Mouse (Mus musculus): ENCODE measurements at regions not wholly inside any gene's neighbourhood (a gene's known extent, or its start where the extent isn't known, plus 50 kb on each side); places are given as distances from the start of the nearest gene placed in this dataset.
"Not testable (repeated sequence)": the region's sequence is repeated elsewhere in the genome, so short reads cannot be mapped to it uniquely, and the experiment has no call there.

DNA sequence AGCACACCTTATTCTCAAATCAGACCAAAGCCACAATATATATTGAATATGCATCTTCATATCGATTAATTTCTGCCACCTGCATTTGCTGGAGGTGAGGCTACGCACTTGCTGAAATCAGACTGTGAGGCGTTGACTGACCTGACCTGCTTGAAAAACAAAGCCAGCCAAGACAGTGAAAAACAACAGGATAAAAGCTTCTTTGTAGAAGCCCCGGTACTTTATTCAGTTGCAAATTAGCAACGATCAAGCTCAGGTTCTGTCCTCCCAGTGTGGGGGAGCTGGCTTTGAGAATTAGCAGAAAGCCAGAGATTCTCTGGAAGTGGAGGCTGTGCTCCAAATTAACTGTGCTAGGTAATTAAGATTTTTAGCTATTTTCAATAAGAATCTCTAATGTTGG is 100.6 kb downstream of the Vmn2r79 start:
- in situ Hi-C loops (cut with MboI; ENCODE audit: low pct_unique_long_range_greater_than_20kb): no loop called here
- TF ChIP-seq CTCF (IDR thresholded peaks at IDR 0.05): no peak
- ChIA-PET POLR2A (no interaction called here), CTCF (no interaction called here)
- ATAC-seq (no peak), DNase-seq (ENCODE audit: low read depth, low spot score) (no peak)
- H3K27me3 ChIP-seq: no peaks in the 10 kb centered on the region

DNA sequence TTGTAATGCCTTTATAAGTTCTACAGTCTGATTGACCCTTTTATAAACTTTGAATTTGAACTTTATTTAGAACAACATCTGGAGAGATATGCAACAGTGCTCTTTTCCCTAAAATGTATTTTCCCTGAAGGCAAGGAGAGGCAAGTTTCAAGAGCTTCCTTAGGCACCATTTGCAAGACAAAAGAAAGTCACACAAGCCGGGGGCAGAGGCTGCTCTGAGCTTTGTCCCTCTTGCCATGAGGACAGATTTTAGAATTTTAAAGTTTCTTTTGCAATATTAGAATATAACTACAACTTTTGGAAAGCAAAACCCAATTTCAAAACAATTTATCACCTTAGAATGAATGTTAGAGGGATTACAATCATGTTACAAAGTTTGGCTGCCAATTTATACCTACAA is 103.7 kb downstream of the Vmn2r79 start:
- ATAC-seq; in situ Hi-C loops (cut with MboI; ENCODE audit: low pct_unique_long_range_greater_than_20kb); POLR2A ChIA-PET; H3K27me3 ChIP-seq; DNase-seq (ENCODE audit: low read depth, low spot score); CTCF ChIA-PET: not testable (repeated sequence)

DNA sequence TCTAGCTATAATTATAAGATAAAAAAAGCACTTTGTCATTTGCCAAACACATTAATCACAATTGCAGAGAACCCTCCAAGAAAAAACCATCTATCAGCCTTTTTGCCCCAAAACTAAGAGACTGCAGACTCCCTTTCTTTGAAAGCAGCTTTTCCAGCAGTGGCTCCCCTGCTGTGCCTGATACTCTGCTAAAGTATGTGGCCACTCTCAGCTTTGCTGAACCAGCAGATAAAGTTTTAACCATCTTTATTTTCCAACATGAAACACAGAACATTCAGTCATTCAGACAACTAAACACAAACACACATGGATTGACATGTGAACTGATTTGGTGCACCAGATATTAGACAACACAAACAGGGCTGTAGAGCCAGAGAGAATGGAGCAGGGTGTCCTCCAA is 104.5 kb downstream of the Vmn2r79 start:
- H3K27me3 ChIP-seq; POLR2A ChIA-PET; in situ Hi-C loops (cut with MboI; ENCODE audit: low pct_unique_long_range_greater_than_20kb); DNase-seq (ENCODE audit: low read depth, low spot score); ATAC-seq; CTCF ChIA-PET: not testable (repeated sequence)

DNA sequence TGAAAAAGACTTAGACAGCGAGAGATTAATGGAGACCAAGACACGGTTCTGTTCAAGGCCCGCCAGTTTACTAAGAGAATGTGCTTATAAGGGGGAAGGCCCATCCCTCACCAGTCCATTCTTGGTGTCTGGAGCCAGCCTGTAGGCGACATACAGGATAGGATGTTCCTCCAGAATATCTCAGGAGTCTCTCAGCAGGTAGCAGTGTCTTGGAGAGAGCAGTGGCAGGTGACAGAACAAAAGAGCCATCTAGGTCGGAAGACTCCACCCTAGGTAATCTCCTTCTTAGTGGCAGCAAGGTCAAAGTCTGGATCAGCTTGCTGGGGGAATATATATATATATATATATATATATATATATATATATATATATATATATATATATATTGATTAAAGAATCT is 105.4 kb downstream of the Vmn2r79 start:
- POLR2A ChIA-PET; ATAC-seq; DNase-seq (ENCODE audit: low read depth, low spot score); CTCF ChIA-PET; H3K27me3 ChIP-seq; in situ Hi-C loops (cut with MboI; ENCODE audit: low pct_unique_long_range_greater_than_20kb): not testable (repeated sequence)

DNA sequence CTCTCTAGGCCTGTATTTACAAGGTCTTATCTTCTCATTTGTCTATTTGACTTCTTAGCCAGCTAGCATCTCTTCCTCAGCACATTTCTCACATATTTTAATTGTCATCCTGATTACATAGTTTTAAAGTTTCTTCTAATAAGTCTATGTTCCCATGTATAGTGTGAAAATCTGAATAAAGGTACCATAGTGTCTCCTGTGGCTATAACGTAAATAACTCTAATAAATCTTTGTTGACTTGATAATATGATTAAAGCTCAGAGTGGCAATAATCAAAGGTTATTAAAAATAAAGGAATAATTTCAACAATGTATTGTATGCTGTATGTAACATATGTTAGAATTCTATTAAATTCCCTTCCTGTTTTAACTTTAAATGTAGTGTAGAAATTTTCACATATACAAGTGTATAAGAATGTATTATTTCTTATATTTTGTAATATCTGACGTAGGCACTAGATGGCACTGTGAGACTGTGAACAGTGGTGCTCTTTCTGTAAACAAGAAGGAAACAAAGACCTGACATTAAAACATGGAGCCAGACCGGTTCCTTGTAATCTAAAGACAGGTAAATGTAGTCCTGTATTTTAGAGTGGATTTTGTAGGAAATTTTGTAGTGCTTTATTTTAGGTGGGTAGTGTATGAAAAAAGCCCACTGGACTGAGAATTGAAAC is 114.5 kb downstream of the Vmn2r79 start:
- ChIA-PET CTCF (interaction anchor here (1.0 to 2.1 kb wide), 5 partner anchors 166 to 318 kb away, joined by 3 to 13 read pairs (median 4); no protein-coding TSS in a partner anchor), POLR2A (no interaction called here)
- peak; percentile 71 for ATAC-seq
- TF ChIP-seq CTCF (IDR thresholded peaks at IDR 0.05): peak; percentile 54
- in situ Hi-C loops (cut with MboI; ENCODE audit: low pct_unique_long_range_greater_than_20kb): no loop called here
- DNase-seq (ENCODE audit: low read depth, low spot score): peak; percentile 22
- H3K27me3 ChIP-seq: peaks cover 10% of the 10 kb centered on the region

DNA sequence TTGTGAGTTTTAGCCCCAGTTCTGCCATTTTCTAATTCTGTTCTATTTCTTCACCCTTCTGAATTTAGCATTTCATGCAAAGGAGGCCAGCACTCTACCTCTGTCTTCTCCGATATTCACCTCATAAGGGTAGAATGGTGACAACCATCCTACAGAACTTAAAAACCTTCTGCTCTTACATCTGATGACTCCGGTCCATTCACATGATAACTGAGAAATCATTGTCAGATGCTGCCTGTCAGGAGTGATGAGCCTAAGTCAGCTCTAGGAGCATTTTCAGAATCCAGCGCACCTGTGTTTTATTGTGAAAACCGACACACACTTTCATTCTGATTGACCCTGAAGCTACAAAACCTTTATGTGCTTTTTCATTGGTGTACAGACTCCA is 115.1 kb downstream of the Vmn2r79 start:
- ChIA-PET CTCF (interaction anchor here (1.0 to 2.1 kb wide), 3 partner anchors 166 to 317 kb away, joined by 4 to 13 read pairs (median 4); no protein-coding TSS in a partner anchor), POLR2A (no interaction called here)
- no peak for TF ChIP-seq CTCF (IDR thresholded peaks at IDR 0.05)
- no peak for ATAC-seq
- in situ Hi-C loops (cut with MboI; ENCODE audit: low pct_unique_long_range_greater_than_20kb): no loop called here
- DNase-seq (ENCODE audit: low read depth, low spot score): no peak
- peaks cover 9% of the 10 kb centered on the region for H3K27me3 ChIP-seq

DNA sequence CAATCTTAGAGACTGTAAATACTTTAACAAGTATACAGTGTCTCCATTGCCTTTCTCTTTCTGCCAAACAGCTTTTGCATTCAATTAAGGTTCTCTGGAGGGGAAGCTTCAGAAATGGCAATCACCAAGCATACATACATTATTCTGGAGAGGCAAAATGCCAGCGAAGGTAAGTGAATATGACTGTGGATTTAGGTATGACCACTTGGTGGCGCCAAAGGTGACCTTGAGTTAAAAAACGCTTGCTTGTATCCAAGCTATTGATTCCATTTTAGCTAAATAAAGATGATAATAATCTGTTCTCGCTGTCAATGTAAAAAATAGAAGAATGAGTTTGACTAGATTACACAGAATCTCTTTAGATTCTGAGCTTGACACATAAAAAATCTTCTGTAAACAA is 117.7 kb downstream of the Vmn2r79 start:
- H3K27me3 ChIP-seq: no peaks in the 10 kb centered on the region
- ATAC-seq (no peak), DNase-seq (ENCODE audit: low read depth, low spot score) (no peak)
- ChIA-PET POLR2A (no interaction called here), CTCF (interaction anchor here (0.6 to 2.5 kb wide), 10 partner anchors 84 to 453 kb away, joined by 3 to 44 read pairs (median 4); no protein-coding TSS in a partner anchor)
- peak; percentile 71 for TF ChIP-seq CTCF (IDR thresholded peaks at IDR 0.05)
- in situ Hi-C loops (cut with MboI; ENCODE audit: low pct_unique_long_range_greater_than_20kb): no loop called here

DNA sequence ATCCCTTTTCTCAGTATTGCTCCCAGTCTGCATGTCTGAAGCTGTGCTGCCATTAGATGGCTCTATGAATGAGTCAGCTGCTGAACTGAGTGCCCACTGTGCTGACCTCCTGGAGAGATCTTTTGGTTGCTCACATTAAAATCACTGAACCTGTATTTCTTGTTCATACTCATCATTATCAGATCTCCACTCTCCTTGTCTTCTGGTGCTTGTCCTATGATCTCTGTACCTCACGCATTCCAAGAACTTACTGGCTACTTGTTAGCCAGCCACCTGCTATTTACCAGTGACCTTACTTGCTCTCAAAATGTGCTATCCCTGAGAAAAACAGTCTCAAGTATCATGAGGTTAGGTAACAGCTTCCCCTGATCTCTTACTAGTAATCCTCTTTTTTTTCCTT is 123.4 kb upstream of the Nox4 start:
- TF ChIP-seq CTCF (IDR thresholded peaks at IDR 0.05): no peak
- ChIA-PET POLR2A (no interaction called here), CTCF (no interaction called here)
- no peak for ATAC-seq
- DNase-seq (ENCODE audit: low read depth, low spot score): no peak
- in situ Hi-C loops (cut with MboI; ENCODE audit: low pct_unique_long_range_greater_than_20kb): no loop called here
- no peaks in the 10 kb centered on the region for H3K27me3 ChIP-seq

DNA sequence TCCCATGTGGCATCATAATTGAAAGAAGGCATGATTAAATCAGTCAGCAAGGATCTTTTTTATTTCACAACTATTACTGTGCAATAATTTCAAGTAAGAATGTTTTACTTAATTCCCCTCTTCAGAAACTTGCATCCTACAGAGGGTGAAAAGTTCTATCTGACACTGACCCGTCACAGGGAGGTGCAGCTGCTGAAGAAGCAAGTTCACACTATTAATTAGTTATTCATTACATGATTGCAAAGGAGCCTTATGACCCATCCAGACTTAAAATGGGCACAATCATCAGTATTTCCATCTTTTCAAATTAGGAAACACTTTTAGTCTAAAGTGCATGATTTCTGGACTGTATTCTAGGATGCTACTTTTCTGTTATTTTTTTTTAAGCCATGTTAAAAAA is 100.0 kb upstream of the Nox4 start:
- ChIA-PET CTCF (no interaction called here), POLR2A (no interaction called here)
- ATAC-seq: no peak
- H3K27me3 ChIP-seq: no peaks in the 10 kb centered on the region
- in situ Hi-C loops (cut with MboI; ENCODE audit: low pct_unique_long_range_greater_than_20kb): no loop called here
- no peak for DNase-seq (ENCODE audit: low read depth, low spot score)
- TF ChIP-seq CTCF (IDR thresholded peaks at IDR 0.05): no peak

DNA sequence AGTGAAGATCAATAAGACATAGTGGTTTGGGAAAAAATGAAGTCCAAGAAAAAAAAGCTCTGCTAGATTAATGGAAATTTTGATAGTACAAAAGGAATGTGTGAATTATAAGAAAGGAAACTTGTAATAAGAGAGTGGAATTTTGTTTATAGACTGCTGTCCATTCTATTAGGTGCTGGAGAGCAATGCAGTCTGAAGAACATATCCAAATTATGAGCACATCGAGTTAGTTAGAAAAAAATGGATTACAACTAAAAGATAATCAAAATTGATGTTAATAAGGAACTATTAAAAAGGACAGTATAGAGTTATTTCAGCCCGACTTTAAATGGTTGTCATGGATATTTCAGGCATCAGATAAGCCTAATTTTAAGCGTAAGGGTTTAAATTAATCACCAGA is 98.2 kb upstream of the Nox4 start:
- DNase-seq (ENCODE audit: low read depth, low spot score) (no peak), ATAC-seq (no peak)
- TF ChIP-seq CTCF (IDR thresholded peaks at IDR 0.05): no peak
- H3K27me3 ChIP-seq: no peaks in the 10 kb centered on the region
- ChIA-PET POLR2A (no interaction called here), CTCF (no interaction called here)
- in situ Hi-C loops (cut with MboI; ENCODE audit: low pct_unique_long_range_greater_than_20kb): no loop called here

DNA sequence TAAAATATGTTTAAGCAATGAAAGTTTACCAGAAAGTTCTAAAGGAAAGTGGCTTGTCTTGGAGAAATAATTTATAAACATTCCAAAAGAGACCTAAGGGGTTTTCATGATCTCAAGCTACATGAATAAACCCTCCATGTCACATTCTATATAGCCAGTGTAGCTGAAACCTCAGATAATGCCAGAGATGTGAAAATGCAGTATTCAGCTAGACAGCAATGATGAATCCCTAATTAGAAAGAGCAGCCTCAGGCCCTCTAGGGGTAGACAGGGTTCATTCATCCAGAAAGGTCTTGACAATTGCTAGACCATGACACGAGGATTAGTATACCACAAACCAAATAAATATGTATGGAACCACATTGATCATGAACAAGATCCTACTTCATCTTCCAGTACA is 97.2 kb upstream of the Nox4 start:
- TF ChIP-seq CTCF (IDR thresholded peaks at IDR 0.05): no peak
- POLR2A ChIA-PET: no interaction called here
- DNase-seq (ENCODE audit: low read depth, low spot score) (no peak), ATAC-seq (no peak)
- in situ Hi-C loops (cut with MboI; ENCODE audit: low pct_unique_long_range_greater_than_20kb): no loop called here
- CTCF ChIA-PET: no interaction called here
- H3K27me3 ChIP-seq: no peaks in the 10 kb centered on the region

DNA sequence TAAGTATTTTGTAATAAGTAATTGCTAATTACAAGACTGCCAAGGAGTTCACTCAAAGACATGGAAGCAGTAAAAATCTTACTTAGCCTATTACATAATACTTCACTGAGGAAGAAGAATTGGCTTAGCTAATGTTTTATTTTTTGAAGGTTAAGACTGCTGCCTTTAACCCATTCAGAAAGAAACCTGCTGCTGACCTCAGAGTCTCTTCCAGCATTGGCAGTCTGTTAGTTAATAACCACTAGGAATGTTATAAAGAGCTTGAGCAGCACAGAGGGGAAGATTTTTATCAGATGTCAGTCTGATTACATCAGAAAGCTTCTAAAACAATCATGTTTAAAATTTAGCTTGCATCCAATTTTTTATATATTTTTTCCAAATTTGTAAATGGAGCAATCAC is 94.9 kb upstream of the Nox4 start:
- TF ChIP-seq CTCF (IDR thresholded peaks at IDR 0.05): no peak
- ATAC-seq (no peak), DNase-seq (ENCODE audit: low read depth, low spot score) (no peak)
- POLR2A ChIA-PET: no interaction called here
- in situ Hi-C loops (cut with MboI; ENCODE audit: low pct_unique_long_range_greater_than_20kb): no loop called here
- no peaks in the 10 kb centered on the region for H3K27me3 ChIP-seq
- CTCF ChIA-PET: interaction anchor here (0.7 kb wide), 1 partner anchor 33 kb away, joined by 3 read pairs; no protein-coding TSS in a partner anchor

All from Patski (cell line).